Mouse (Mus musculus) hindbrain, embryonic 13.5 days (tissue): ENCODE data around the gene Olfr91. TPM values are rescaled to one million over a fixed set of nuclear protein-coding genes. Genes with fewer than 3 reads are reported as not detected.
A peak's percentile ranks its signal among the peaks of the same experiment; 100 is the strongest.
"Not testable (repeated sequence)": the region's sequence is repeated elsewhere in the genome, so short reads cannot be mapped to it uniquely, and the experiment has no call there.

Source experiments
- ATAC-seq: fragments of 200-750 bp; cut with Nextera tagmentation; 2 replicates; pipeline ENCODE4 v1.8.0; 2017; ENCODE audit warnings: moderate TSS enrichment; ENCODE audit not compliant: low FRiP score
- H3K27ac ChIP-seq: fragments of 300-500 bp; sonication (generic); 2 replicates; pipeline ENCODE4 v1.5.1; 2015; ENCODE audit warnings: inconsistent platforms, mild to moderate bottlenecking, moderate library complexity
- H3K27me3 ChIP-seq: fragments of 300-500 bp; sonication (generic); 2 replicates; pipeline ENCODE4 v1.6.1; 2015; ENCODE audit warnings: mild to moderate bottlenecking, inconsistent platforms
- H3K36me3 ChIP-seq: fragments of 300-500 bp; sonication (generic); 2 replicates; pipeline ENCODE4 v1.6.1; 2015; ENCODE audit warnings: mild to moderate bottlenecking, inconsistent platforms
- H3K4me1 ChIP-seq: fragments of 300-500 bp; sonication (generic); replicated peaks from 2 replicates; pipeline ENCODE4 v1.6.1; 2015; ENCODE audit warnings: inconsistent platforms
- H3K4me2 ChIP-seq: fragments of 300-500 bp; sonication (generic); 2 replicates; pipeline ENCODE4 v1.6.1; 2015; ENCODE audit warnings: inconsistent platforms, mild to moderate bottlenecking, moderate library complexity
- H3K4me3 ChIP-seq: fragments of 300-500 bp; sonication (generic); 2 replicates; pipeline ENCODE4 v1.5.1; 2015; ENCODE audit warnings: mild to moderate bottlenecking, inconsistent platforms
- H3K9ac ChIP-seq: fragments of 300-500 bp; sonication (generic); 2 replicates; pipeline ENCODE4 v1.6.1; 2015; ENCODE audit warnings: mild to moderate bottlenecking, inconsistent platforms
- H3K9me3 ChIP-seq: fragments of 300-500 bp; sonication (generic); 2 replicates; pipeline ENCODE4 v1.6.1; 2016; ENCODE audit warnings: inconsistent platforms
- WGBS: fragments of 180-500 bp; shearing (Covaris S2); methylation state at CpG from one replicate; pipeline ENCODE4 v1.1.7; 2015; 5-methylcytosine and 5-hydroxymethylcytosine counted together
- polyA plus RNA-seq: library from polyadenylated mRNA; unstranded; fragments of >200 nt; fragmentation: Nextera tagmentation; extraction: Ambion mirVana; gene quantifications from 2 replicates; pipeline ENCODE4 v1.2.1, GENCODE M21; 2015

Olfr91 gene
- polyA plus RNA-seq, result not detected in 2 replicates

GRCm38 (mm10) chr17:37098178-37098577 lies at the start of gene Olfr91:
Olfr91 (minus strand) TSS chr17:37098278.
- Histone ChIP-seq H3K9ac (no peak within 1 kb of the TSS), H3K27me3 (no peaks in the 10 kb centered on the region), H3K4me1 (no peaks in the 10 kb centered on the region), H3K27ac (no peak within 1 kb of the TSS), H3K36me3 (no peaks in the 10 kb centered on the region), H3K4me2 (no peak within 1 kb of the TSS), H3K4me3 (no peak within 1 kb of the TSS), H3K9me3 (no peaks in the 10 kb centered on the region)
- 93% methylated on average over 1 of the region's 1 CpGs for WGBS
- no peak for ATAC-seq

- H3K4me2 ChIP-seq, result not testable (repeated sequence)
- 75% methylated on average over 4 of the region's 4 CpGs for WGBS
Measured at GRCm38 (mm10) chr17:37131366-37131765, 33.3 kb upstream of the Olfr91 start.

GRCm38 (mm10) chr17:37119988-37120387 lies 21.9 kb upstream of the Olfr91 start, which contains the start of gene Olfr92:
Olfr92 (minus strand) TSS chr17:37120088.
- Histone ChIP-seq H3K9ac (no peak within 1 kb of the TSS), H3K4me3 (no peak within 1 kb of the TSS), H3K4me2 (no peak within 1 kb of the TSS), H3K9me3 (no peaks in the 10 kb centered on the region), H3K27me3 (no peaks in the 10 kb centered on the region), H3K27ac (no peak within 1 kb of the TSS), H3K4me1 (no peaks in the 10 kb centered on the region), H3K36me3 (no peaks in the 10 kb centered on the region)
- 89% methylated on average over 2 of the region's 2 CpGs for WGBS
- ATAC-seq, result no peak

More at GRCm38 (mm10) chr17:37131366-37131765, 33.3 kb upstream of the Olfr91 start:
- not testable (repeated sequence) for H3K27me3 ChIP-seq, ATAC-seq, H3K9ac ChIP-seq, H3K36me3 ChIP-seq, H3K4me1 ChIP-seq, H3K27ac ChIP-seq, H3K9me3 ChIP-seq, H3K4me3 ChIP-seq

DNA sequence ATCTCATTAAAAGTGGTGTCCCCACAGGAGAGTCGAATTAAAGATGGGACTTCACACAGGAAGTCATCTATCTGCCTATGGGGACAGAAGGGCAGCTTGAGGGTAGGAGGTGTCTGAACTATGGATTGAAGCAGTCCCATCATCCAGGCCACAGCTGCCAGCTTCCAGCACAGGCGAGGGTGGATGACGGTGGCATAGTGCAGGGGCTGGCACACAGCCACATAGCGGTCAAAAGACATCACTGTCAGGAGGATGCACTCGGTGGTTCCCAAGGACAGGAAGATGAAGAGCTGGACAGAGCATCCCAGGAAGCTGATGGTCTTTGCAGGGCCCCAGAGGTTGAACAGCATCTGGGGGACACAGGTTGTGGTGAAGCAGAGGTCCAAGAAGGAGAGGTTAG lies 4.8 kb downstream of the Olfr91 start:
- Histone ChIP-seq H3K36me3 (no peaks in the 10 kb centered on the region), H3K4me2 (no peak overlapping the region), H3K9ac (no peak overlapping the region), H3K9me3 (no peaks in the 10 kb centered on the region), H3K27me3 (no peaks in the 10 kb centered on the region), H3K27ac (no peak overlapping the region), H3K4me1 (no peaks in the 10 kb centered on the region), H3K4me3 (no peak overlapping the region)
- 82% methylated on average over 5 of the region's 5 CpGs for WGBS
- ATAC-seq, result no peak

DNA sequence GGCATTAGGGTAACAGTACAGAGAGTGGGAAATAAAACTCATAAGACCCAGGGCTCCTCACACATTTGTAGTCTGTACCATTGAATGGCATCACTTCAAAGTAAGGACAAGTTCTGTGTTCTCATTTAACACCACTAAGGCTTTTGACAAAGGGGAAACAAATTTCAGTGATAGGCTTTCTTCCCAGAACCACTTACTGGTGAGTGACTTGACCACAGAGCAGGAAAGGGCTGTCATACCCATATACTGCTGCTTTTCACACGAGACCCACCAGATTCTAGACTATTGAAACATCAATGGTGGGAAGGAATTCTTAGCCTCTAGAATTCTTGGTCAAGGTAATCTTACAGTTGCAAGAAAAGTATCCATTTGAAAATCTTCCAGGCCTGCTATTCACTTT lies 5.9 kb downstream of the Olfr91 start:
- Histone ChIP-seq H3K36me3 (no peaks in the 10 kb centered on the region), H3K9me3 (no peaks in the 10 kb centered on the region), H3K9ac (no peak overlapping the region), H3K4me2 (no peak overlapping the region), H3K4me3 (no peak overlapping the region), H3K27me3 (no peaks in the 10 kb centered on the region), H3K4me1 (no peaks in the 10 kb centered on the region), H3K27ac (no peak overlapping the region)
- no peak for ATAC-seq
- WGBS, result 82% methylated on average over 1 of the region's 1 CpGs

- H3K9me3 ChIP-seq, result no peaks in the 10 kb centered on the region
- ATAC-seq, result no peak
- H3K27me3 ChIP-seq, result no peaks in the 10 kb centered on the region
- H3K4me1 ChIP-seq, result no peaks in the 10 kb centered on the region
- H3K36me3 ChIP-seq, result no peaks in the 10 kb centered on the region
- no peak within 1 kb of the TSS for H3K4me2 ChIP-seq
- H3K27ac ChIP-seq, result no peak within 1 kb of the TSS
- H3K9ac ChIP-seq, result no peak within 1 kb of the TSS
- no peak within 1 kb of the TSS for H3K4me3 ChIP-seq
Measured at GRCm38 (mm10) chr17:37088399-37088798, 9.7 kb downstream of the Olfr91 start, which contains the start of gene Olfr90. Olfr90 (minus strand) TSS chr17:37088499.

GRCm38 (mm10) chr17:37085545-37085944 lies 12.5 kb downstream of the Olfr91 start:
- H3K27ac ChIP-seq, result no peak overlapping the region
- ATAC-seq, result no peak

GRCm38 (mm10) chr17:37084632-37085031 lies 13.4 kb downstream of the Olfr91 start:
- no peaks in the 10 kb centered on the region for H3K36me3 ChIP-seq
- H3K27me3 ChIP-seq, result no peaks in the 10 kb centered on the region
- H3K27ac ChIP-seq, result no peak overlapping the region
- H3K4me2 ChIP-seq, result no peak overlapping the region
- WGBS, result 67% methylated on average over 5 of the region's 5 CpGs
- H3K9me3 ChIP-seq, result no peaks in the 10 kb centered on the region
- peaks cover 7% of the 10 kb centered on the region; the same call in 1 of the 2 replicates for H3K4me1 ChIP-seq
- no peak for ATAC-seq
- H3K4me3 ChIP-seq, result no peak overlapping the region
- no peak overlapping the region for H3K9ac ChIP-seq

More at GRCm38 (mm10) chr17:37085545-37085944, 12.5 kb downstream of the Olfr91 start:
- Histone ChIP-seq H3K4me3 (no peak overlapping the region), H3K9me3 (no peaks in the 10 kb centered on the region), H3K4me2 (no peak overlapping the region), H3K4me1 (no peaks in the 10 kb centered on the region), H3K27me3 (no peaks in the 10 kb centered on the region), H3K36me3 (no peaks in the 10 kb centered on the region), H3K9ac (no peak overlapping the region)
- WGBS, result 81% methylated on average over 10 of the region's 10 CpGs

DNA sequence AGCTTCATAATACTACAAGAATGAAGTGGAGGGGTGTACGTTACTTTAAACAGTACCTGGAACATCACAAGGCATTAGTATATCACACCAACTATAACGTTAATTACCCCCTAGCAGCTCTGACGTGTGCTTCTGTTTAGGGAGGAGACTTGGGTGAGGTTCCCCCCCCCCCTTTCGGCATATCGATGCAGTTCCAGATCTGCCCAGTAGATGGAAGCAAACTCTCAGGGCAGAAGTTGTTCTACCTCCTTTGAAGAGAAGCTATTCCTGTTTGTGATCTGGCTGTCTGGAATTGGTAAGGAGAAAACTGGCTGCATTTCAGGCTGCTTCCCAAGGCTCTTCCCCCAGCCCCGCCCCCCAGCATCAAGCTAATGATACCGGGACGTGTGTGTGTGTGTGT lies 14.8 kb downstream of the Olfr91 start:
- H3K9ac ChIP-seq, result no peak overlapping the region
- peaks cover 19% of the 10 kb centered on the region for H3K4me1 ChIP-seq
- H3K27me3 ChIP-seq, result no peaks in the 10 kb centered on the region
- no peak overlapping the region for H3K27ac ChIP-seq
- WGBS, result 6% methylated on average over 8 of the region's 8 CpGs
- no peak overlapping the region for H3K4me2 ChIP-seq
- H3K9me3 ChIP-seq, result no peaks in the 10 kb centered on the region
- ATAC-seq, result peak; percentile 52; the same call in 1 of the 2 replicates
- H3K4me3 ChIP-seq, result no peak overlapping the region
- no peaks in the 10 kb centered on the region for H3K36me3 ChIP-seq

GRCm38 (mm10) chr17:37081659-37082058 lies 16.4 kb downstream of the Olfr91 start:
- 94% methylated on average over 4 of the region's 4 CpGs for WGBS
- Histone ChIP-seq H3K4me1 (peaks cover 19% of the 10 kb centered on the region), H3K27me3 (no peaks in the 10 kb centered on the region), H3K36me3 (peaks cover 3% of the 10 kb centered on the region), H3K9ac (no peak overlapping the region), H3K4me2 (no peak overlapping the region), H3K27ac (no peak overlapping the region), H3K4me3 (no peak overlapping the region), H3K9me3 (no peaks in the 10 kb centered on the region)
- ATAC-seq, result no peak

DNA sequence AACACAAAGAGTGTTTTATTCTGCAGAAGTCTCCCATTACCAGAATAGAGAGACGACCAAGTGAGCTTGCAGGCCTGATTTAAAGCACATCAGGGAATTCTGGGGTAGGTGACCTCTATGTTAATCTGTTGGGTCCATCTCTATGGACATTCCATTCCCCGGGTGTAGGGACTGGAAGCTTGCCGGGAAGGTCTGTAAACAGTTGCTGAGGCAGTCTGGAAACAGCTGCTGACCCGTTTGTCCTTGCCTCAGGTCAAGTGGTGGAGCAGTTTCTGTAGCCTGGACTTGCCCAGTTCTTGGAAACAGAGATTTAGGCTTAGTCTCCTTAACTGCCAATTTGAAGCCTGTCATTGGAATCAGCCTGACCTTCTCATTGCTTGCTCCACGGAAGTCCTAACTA lies 18.0 kb downstream of the Olfr91 start:
- no peak for ATAC-seq
- Histone ChIP-seq H3K9me3 (no peaks in the 10 kb centered on the region), H3K4me3 (no peak overlapping the region), H3K4me1 (peaks cover 19% of the 10 kb centered on the region), H3K9ac (no peak overlapping the region), H3K27ac (no peak overlapping the region), H3K4me2 (no peak overlapping the region), H3K36me3 (peaks cover 18% of the 10 kb centered on the region), H3K27me3 (no peaks in the 10 kb centered on the region)
- 26% methylated on average over 5 of the region's 5 CpGs for WGBS

GRCm38 (mm10) chr17:37078990-37079389 lies 19.1 kb downstream of the Olfr91 start:
- Histone ChIP-seq H3K4me3 (no peak overlapping the region), H3K36me3 (peaks cover 30% of the 10 kb centered on the region), H3K27me3 (no peaks in the 10 kb centered on the region), H3K9ac (no peak overlapping the region), H3K9me3 (no peaks in the 10 kb centered on the region), H3K4me1 (peaks cover 19% of the 10 kb centered on the region), H3K27ac (peak overlapping the region; percentile 32; the same call in 1 of the 2 replicates), H3K4me2 (0 out of 2 replicates have a peak overlapping the region, but pooled peaks have one; percentile 0)
- WGBS, result 1% methylated on average over 2 of the region's 2 CpGs
- peak; percentile 18; the same call in 1 of the 2 replicates for ATAC-seq

GRCm38 (mm10) chr17:37078193-37078592 lies 19.9 kb downstream of the Olfr91 start:
- Histone ChIP-seq H3K36me3 (peaks cover 38% of the 10 kb centered on the region), H3K4me3 (no peak overlapping the region), H3K9me3 (no peaks in the 10 kb centered on the region), H3K27me3 (no peaks in the 10 kb centered on the region), H3K9ac (no peak overlapping the region), H3K27ac (no peak overlapping the region), H3K4me1 (peaks cover 19% of the 10 kb centered on the region), H3K4me2 (no peak overlapping the region)
- no peak for ATAC-seq
- WGBS, result 8% methylated on average over 1 of the region's 1 CpGs
